Mouse (Mus musculus): ENCODE measurements around the gene Defb20. TPM values are rescaled to one million over a fixed set of nuclear protein-coding genes. Genes with fewer than 3 reads are reported as not detected.

Defb20 gene
- polyA plus RNA-seq, 1 experiment from 2014 or later: not detected

DNA sequence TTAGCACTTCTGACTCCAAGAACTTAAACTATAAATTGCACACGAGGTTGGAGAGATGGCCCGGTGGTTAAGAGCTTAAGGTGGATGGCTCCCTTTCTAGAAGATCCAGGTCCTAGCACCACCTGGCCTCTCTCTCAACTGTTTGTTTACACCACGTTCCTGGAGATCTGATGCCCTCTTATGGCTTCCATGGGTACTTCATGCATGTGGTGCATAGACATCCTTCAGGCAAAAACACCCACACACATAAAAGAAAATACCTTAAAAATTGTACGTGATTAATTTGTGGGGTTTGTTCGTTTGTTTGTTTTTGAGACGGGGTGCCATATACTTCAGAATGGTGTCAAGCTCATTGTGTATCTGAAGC lies 24.0 kb downstream of the Defb20 start:
- H3K9me3 ChIP-seq (replicated peaks): no peaks in the 10 kb centered on the region
- H3K27me3 ChIP-seq: no peaks in the 10 kb centered on the region
- ATAC-seq (replicated peaks; ENCODE audit: low FRiP score): no peak
- H3K27ac ChIP-seq: no peak overlapping the region
- no peaks in the 10 kb centered on the region for H3K4me1 ChIP-seq
- WGBS: 79% methylated on average over 6 of the region's 6 CpGs
- H3K9ac ChIP-seq: no peak overlapping the region
- no peaks in the 10 kb centered on the region for H3K36me3 ChIP-seq
- no peak overlapping the region for H3K4me3 ChIP-seq (replicated peaks)
- no peak overlapping the region for H3K4me2 ChIP-seq

DNA sequence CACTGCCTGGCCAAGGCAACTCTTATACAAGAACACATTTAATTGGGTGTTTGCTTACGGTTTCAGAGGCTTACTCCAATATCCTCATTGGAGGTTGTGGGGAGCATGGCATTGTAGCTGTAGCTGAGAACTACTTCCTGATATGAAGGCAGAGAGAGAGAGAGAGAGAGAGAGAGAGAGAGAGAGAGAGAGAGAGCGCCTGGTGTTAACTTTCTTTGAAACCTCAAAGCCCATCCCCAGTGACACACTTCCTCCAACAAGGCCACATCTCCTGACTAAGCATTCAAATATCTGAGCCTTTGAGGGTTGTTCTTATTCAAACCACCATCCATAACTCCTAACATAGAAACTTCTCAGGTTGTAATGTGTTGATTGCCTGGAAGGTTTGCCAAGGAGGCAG lies 27.1 kb downstream of the Defb20 start:
- Histone ChIP-seq H3K36me3 (no peaks in the 10 kb centered on the region), H3K4me2 (no peak overlapping the region), H3K9me3 (replicated peaks) (no peaks in the 10 kb centered on the region), H3K4me3 (replicated peaks) (no peak overlapping the region), H3K27me3 (no peaks in the 10 kb centered on the region), H3K9ac (no peak overlapping the region), H3K4me1 (no peaks in the 10 kb centered on the region), H3K27ac (no peak overlapping the region)
- ATAC-seq (replicated peaks; ENCODE audit: low FRiP score): no peak
- 84% methylated on average over 2 of the region's 2 CpGs for WGBS

DNA sequence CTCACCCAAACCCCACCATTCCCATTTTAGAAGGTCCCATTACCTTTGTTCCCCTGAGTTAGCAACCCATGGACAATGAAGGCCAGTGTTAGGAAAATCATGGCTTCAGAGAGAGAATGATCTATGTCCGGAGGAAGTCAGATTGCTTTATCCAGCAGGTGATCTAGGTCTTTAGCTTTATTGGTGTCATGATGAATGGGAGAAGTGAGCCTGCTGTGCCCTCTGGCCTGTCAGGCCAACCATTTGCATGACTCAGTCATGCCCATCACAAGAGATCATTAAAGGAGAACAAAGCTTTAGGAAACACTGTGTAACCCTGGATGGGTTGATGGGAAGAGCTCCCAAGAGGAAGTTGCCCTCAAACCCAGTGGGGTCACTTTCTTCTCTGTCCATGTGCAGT lies 34.7 kb downstream of the Defb20 start, which contains the start of gene Defb26:
Gene Defb26, minus strand, starts transcription at position 101 of the 400 bp plus-strand sequence.
- Histone ChIP-seq H3K4me3 (replicated peaks) (no peak within 1 kb of the TSS), H3K27me3 (no peaks in the 10 kb centered on the region), H3K4me2 (no peak within 1 kb of the TSS), H3K4me1 (0 out of 2 replicates have a peak, but pooled peaks cover 6% of the 10 kb centered on the region), H3K9me3 (replicated peaks) (no peaks in the 10 kb centered on the region), H3K36me3 (no peaks in the 10 kb centered on the region), H3K27ac (no peak within 1 kb of the TSS), H3K9ac (no peak within 1 kb of the TSS)
- no peak for ATAC-seq (replicated peaks; ENCODE audit: low FRiP score)
- WGBS: 68% methylated on average over 1 of the region's 1 CpGs

DNA sequence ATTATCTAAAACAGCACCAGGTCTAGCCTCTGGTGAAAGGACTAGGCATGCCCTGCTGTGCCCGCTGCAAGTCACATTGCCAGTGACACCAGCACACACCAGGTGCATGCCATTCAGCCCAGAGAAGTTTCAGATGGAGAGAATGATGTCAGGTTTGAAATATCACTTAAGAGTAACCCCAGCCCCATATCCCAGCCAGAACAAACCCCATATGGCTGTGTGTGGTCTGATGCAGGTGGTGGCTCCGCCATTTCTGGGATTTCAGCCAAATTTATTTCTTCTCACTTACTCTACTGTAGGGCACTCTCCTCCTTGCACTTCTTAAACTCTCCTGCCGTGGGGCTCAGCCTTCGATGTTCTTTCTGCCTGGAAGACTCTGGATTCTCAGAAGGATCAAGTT lies 39.2 kb downstream of the Defb20 start:
- H3K36me3 ChIP-seq: no peaks in the 10 kb centered on the region
- H3K4me2 ChIP-seq: no peak overlapping the region
- H3K4me1 ChIP-seq: 0 out of 2 replicates have a peak, but pooled peaks cover 8% of the 10 kb centered on the region
- peak; percentile 67 for ATAC-seq (replicated peaks; ENCODE audit: low FRiP score)
- H3K27me3 ChIP-seq: no peaks in the 10 kb centered on the region
- no peak overlapping the region for H3K9ac ChIP-seq
- 42% methylated on average over 4 of the region's 4 CpGs for WGBS
- H3K9me3 ChIP-seq (replicated peaks): no peaks in the 10 kb centered on the region
- no peak overlapping the region for H3K27ac ChIP-seq
- H3K4me3 ChIP-seq (replicated peaks): no peak overlapping the region

DNA sequence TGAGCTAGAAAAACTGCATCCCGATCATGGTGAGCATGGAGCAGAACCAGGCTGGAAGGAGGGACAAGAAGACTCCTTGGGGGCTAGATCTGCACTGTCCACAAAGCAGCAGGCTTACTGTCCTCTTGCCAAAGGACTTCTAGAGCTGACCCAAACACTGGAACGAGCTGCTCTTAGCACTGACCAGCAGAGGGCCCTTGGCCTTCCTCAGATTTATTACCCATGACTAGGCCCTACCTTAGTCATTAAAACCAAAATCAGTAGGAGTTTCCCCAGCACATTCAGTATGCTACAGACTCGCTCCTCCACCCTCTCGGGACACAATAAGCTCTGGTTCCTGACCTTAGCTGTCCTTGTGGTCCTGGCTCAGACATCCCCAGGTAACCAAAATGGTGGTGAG lies 41.1 kb downstream of the Defb20 start, which contains the start of gene Defb28:
Gene Defb28, plus strand, starts transcription at position 275 of the 400 bp plus-strand sequence.
- H3K9me3 ChIP-seq (replicated peaks): no peaks in the 10 kb centered on the region
- WGBS: 49% methylated on average over 4 of the region's 4 CpGs
- peak; percentile 56; the same call in 1 of the 2 replicates for ATAC-seq (replicated peaks; ENCODE audit: low FRiP score)
- no peak within 1 kb of the TSS for H3K9ac ChIP-seq
- H3K4me2 ChIP-seq: no peak within 1 kb of the TSS
- H3K27me3 ChIP-seq: no peaks in the 10 kb centered on the region
- no peak within 1 kb of the TSS for H3K27ac ChIP-seq
- H3K4me3 ChIP-seq (replicated peaks): no peak within 1 kb of the TSS
- H3K36me3 ChIP-seq: no peaks in the 10 kb centered on the region
- H3K4me1 ChIP-seq: 0 out of 2 replicates have a peak, but pooled peaks cover 8% of the 10 kb centered on the region

Other genes starting within 250 kb of the Defb20 start
- 39.5 and 39.7 TPM in 2 replicates for gene Tbc1d20, start 183.2 kb upstream of the Defb20 start, polyA plus RNA-seq (2015; fragmentation: Nextera tagmentation; extraction: Ambion mirVana)
- 79.0 and 88.7 TPM in 2 replicates for gene Rbck1, start 144.4 kb upstream of the Defb20 start, polyA plus RNA-seq (2015; fragmentation: Nextera tagmentation; extraction: Ambion mirVana)
- gene Trib3, start 133.0 kb upstream of the Defb20 start, polyA plus RNA-seq (2015; fragmentation: Nextera tagmentation; extraction: Ambion mirVana): 1.1 and 1.9 TPM in 2 replicates
- 1.1 and 2.2 TPM in 2 replicates for gene Nrsn2, start 100.4 kb upstream of the Defb20 start, polyA plus RNA-seq (2015; fragmentation: Nextera tagmentation; extraction: Ambion mirVana)
- gene Sox12, start 79.0 kb upstream of the Defb20 start, polyA plus RNA-seq (2015; fragmentation: Nextera tagmentation; extraction: Ambion mirVana): 10.6 and 12.2 TPM in 2 replicates
- 42.4 and 45.7 TPM in 2 replicates for gene Zcchc3, start 62.0 kb upstream of the Defb20 start, polyA plus RNA-seq (2015; fragmentation: Nextera tagmentation; extraction: Ambion mirVana)
- gene 6820408C15Rik, start 61.5 kb upstream of the Defb20 start, polyA plus RNA-seq (2015; fragmentation: Nextera tagmentation; extraction: Ambion mirVana): 0.56 and 0.77 TPM in 2 replicates
- 0.27 TPM in 1 of 2 replicates, not detected in the other for gene Defb23, start 12.4 kb upstream of the Defb20 start, polyA plus RNA-seq (2015; fragmentation: Nextera tagmentation; extraction: Ambion mirVana)
- gene Defb22, start 13.1 kb downstream of the Defb20 start, polyA plus RNA-seq (2015; fragmentation: Nextera tagmentation; extraction: Ambion mirVana): not detected in 2 replicates
- not detected in 2 replicates for gene Defb26, start 34.6 kb downstream of the Defb20 start, polyA plus RNA-seq (2015; fragmentation: Nextera tagmentation; extraction: Ambion mirVana)
- 0.67 and 0.95 TPM in 2 replicates for gene Defb28, start 41.2 kb downstream of the Defb20 start, polyA plus RNA-seq (2015; fragmentation: Nextera tagmentation; extraction: Ambion mirVana)
- 0.90 and 1.6 TPM in 2 replicates for gene Defb29, start 63.0 kb downstream of the Defb20 start, polyA plus RNA-seq (2015; fragmentation: Nextera tagmentation; extraction: Ambion mirVana)
- not detected in 2 replicates for gene Gm17416, start 92.3 kb downstream of the Defb20 start, polyA plus RNA-seq (2015; fragmentation: Nextera tagmentation; extraction: Ambion mirVana)
- not detected in 2 replicates for gene Defb21, start 95.7 kb downstream of the Defb20 start, polyA plus RNA-seq (2015; fragmentation: Nextera tagmentation; extraction: Ambion mirVana)
- 4.4 and 4.8 TPM in 2 replicates for gene Defb19, start 103.2 kb downstream of the Defb20 start, polyA plus RNA-seq (2015; fragmentation: Nextera tagmentation; extraction: Ambion mirVana)
- gene Defb45, start 122.3 kb downstream of the Defb20 start, polyA plus RNA-seq (2015; fragmentation: Nextera tagmentation; extraction: Ambion mirVana): not detected in 2 replicates
- 0.67 and 0.88 TPM in 2 replicates for gene Defb36, start 127.3 kb downstream of the Defb20 start, polyA plus RNA-seq (2015; fragmentation: Nextera tagmentation; extraction: Ambion mirVana)
- gene Defb25, start 146.0 kb downstream of the Defb20 start, polyA plus RNA-seq (2015; fragmentation: Nextera tagmentation; extraction: Ambion mirVana): 23.2 and 25.2 TPM in 2 replicates
- 59.1 and 62.5 TPM in 2 replicates for gene Rem1, start 149.9 kb downstream of the Defb20 start, polyA plus RNA-seq (2015; fragmentation: Nextera tagmentation; extraction: Ambion mirVana)
- 141 and 147 TPM in 2 replicates for gene H13, start 192.4 kb downstream of the Defb20 start, polyA plus RNA-seq (2015; fragmentation: Nextera tagmentation; extraction: Ambion mirVana)
- 29.5 and 31.0 TPM in 2 replicates for gene Mcts2, start 210.0 kb downstream of the Defb20 start, polyA plus RNA-seq (2015; fragmentation: Nextera tagmentation; extraction: Ambion mirVana)